Mouse (Mus musculus): ENCODE results near the gene Sap30bp.

The Sap30bp gene

GRCm38 (mm10) chr11:115959018-115959417 is 25.9 kb downstream of the Sap30bp start:
- DNase-seq = no peak

GRCm38 (mm10) chr11:115962651-115963412 is 29.8 kb downstream of the Sap30bp start:
- no peak for DNase-seq

- DNase-seq = peak; percentile 83
These were observed 32.0 kb downstream of the Sap30bp start for GRCm38 (mm10) chr11:115964977-115965604.

GRCm38 (mm10) chr11:115968731-115969405 is 35.8 kb downstream of the Sap30bp start:
- DNase-seq = no peak

- no peak for DNase-seq
These were observed 37.1 kb downstream of the Sap30bp start for GRCm38 (mm10) chr11:115970006-115970673.

- DNase-seq = no peak
These were observed 37.9 kb downstream of the Sap30bp start for GRCm38 (mm10) chr11:115971016-115971415.

GRCm38 (mm10) chr11:115974309-115975082 is 41.4 kb downstream of the Sap30bp start, which contains the start of gene Itgb4:
Gene Itgb4, plus strand, starts transcription at chr11:115974709.
- DNase-seq = peak; percentile 61

- no peak for DNase-seq
These were observed 42.0 kb downstream of the Sap30bp start for GRCm38 (mm10) chr11:115975083-115975420.

- no peak for DNase-seq
These were observed 42.5 kb downstream of the Sap30bp start for GRCm38 (mm10) chr11:115975544-115975943.

- DNase-seq = no peak
These were observed 49.4 kb downstream of the Sap30bp start for GRCm38 (mm10) chr11:115982472-115982871.

GRCm38 (mm10) chr11:115983291-115983690 is 50.2 kb downstream of the Sap30bp start:
- no peak for DNase-seq

GRCm38 (mm10) chr11:115989686-115990085 is 56.6 kb downstream of the Sap30bp start:
- no peak for DNase-seq

- DNase-seq = no peak
These were observed 59.0 kb downstream of the Sap30bp start for GRCm38 (mm10) chr11:115992098-115992497.

GRCm38 (mm10) chr11:115995256-115995655 is 62.2 kb downstream of the Sap30bp start:
- no peak for DNase-seq

- DNase-seq = no peak
These were observed 64.0 kb downstream of the Sap30bp start for GRCm38 (mm10) chr11:115997047-115997446.

GRCm38 (mm10) chr11:115997662-115998061 is 64.6 kb downstream of the Sap30bp start:
- DNase-seq = no peak

GRCm38 (mm10) chr11:115999027-115999426 is 65.9 kb downstream of the Sap30bp start:
- DNase-seq = no peak

- peak; percentile 86 for DNase-seq
These were observed 66.6 kb downstream of the Sap30bp start for GRCm38 (mm10) chr11:115999538-116000143.

- DNase-seq = no peak
These were observed 67.5 kb downstream of the Sap30bp start for GRCm38 (mm10) chr11:116000607-116001006.

- DNase-seq = no peak
These were observed 68.6 kb downstream of the Sap30bp start for GRCm38 (mm10) chr11:116001725-116002124.

- no peak for DNase-seq
These were observed 69.8 kb downstream of the Sap30bp start for GRCm38 (mm10) chr11:116002894-116003293.

Data from lung, postnatal 10 days (tissue).